Mouse (Mus musculus): ENCODE measurements around the gene Hist1h4f. TPM values are rescaled to one million over a fixed set of nuclear protein-coding genes. Genes with fewer than 3 reads are reported as not detected.
A peak's percentile ranks its signal among the peaks of the same experiment; 100 is the strongest.
"Not testable (repeated sequence)": the region's sequence is repeated elsewhere in the genome, so short reads cannot be mapped to it uniquely, and the experiment has no call there.

Gene Hist1h4f
- polyA plus RNA-seq, 1 experiment from 2014 or later, result 0.46 TPM

- no peak for TF ChIP-seq CTCF (IDR thresholded peaks at IDR 0.05; ENCODE audit: low read depth)
- H3K27ac ChIP-seq (ENCODE audit: low read depth, low read length), result peak overlapping the region; percentile 71
- ATAC-seq, result no peak
These were observed 41.2 kb upstream of the Hist1h4f start for GRCm38 (mm10) chr13:23592614-23593013.

GRCm38 (mm10) chr13:23591886-23592285 lies 40.4 kb upstream of the Hist1h4f start:
- not testable (repeated sequence) for H3K36me3 ChIP-seq (ENCODE audit: control insufficient read depth, insufficient read depth); H3K4me3 ChIP-seq (ENCODE audit: low read depth, low read length); H3K4me2 ChIP-seq (replicated peaks; ENCODE audit: low read depth); ATAC-seq; H3K27me3 ChIP-seq (replicated peaks; ENCODE audit: control insufficient read depth, insufficient read depth, low read length); H3K4me1 ChIP-seq (replicated peaks; ENCODE audit: control insufficient read depth, insufficient read depth, low read length); H3K27ac ChIP-seq (ENCODE audit: low read depth, low read length); H3K9me3 ChIP-seq (ENCODE audit: control insufficient read depth); H3K9ac ChIP-seq (ENCODE audit: low read depth, low read length)
- 81% methylated on average over 7 of the region's 7 CpGs for WGBS

More at GRCm38 (mm10) chr13:23592614-23593013, 41.2 kb upstream of the Hist1h4f start:
- Histone ChIP-seq H3K9me3 (ENCODE audit: control insufficient read depth) (no peaks in the 10 kb centered on the region), H3K36me3 (ENCODE audit: control insufficient read depth, insufficient read depth) (no peaks in the 10 kb centered on the region), H3K27me3 (replicated peaks; ENCODE audit: control insufficient read depth, insufficient read depth, low read length) (no peaks in the 10 kb centered on the region), H3K4me3 (ENCODE audit: low read depth, low read length) (no peak overlapping the region), H3K4me2 (replicated peaks; ENCODE audit: low read depth) (no peak overlapping the region), H3K9ac (ENCODE audit: low read depth, low read length) (no peak overlapping the region), H3K4me1 (replicated peaks; ENCODE audit: control insufficient read depth, insufficient read depth, low read length) (0 out of 2 replicates have a peak, but pooled peaks cover 10% of the 10 kb centered on the region)
- WGBS, result 78% methylated on average over 7 of the region's 7 CpGs

- no peak overlapping the region for H3K9ac ChIP-seq (ENCODE audit: low read depth, low read length)
- no peaks in the 10 kb centered on the region for H3K27me3 ChIP-seq (replicated peaks; ENCODE audit: control insufficient read depth, insufficient read depth, low read length)
- no peaks in the 10 kb centered on the region for H3K9me3 ChIP-seq (ENCODE audit: control insufficient read depth)
- ATAC-seq, result no peak
- H3K36me3 ChIP-seq (ENCODE audit: control insufficient read depth, insufficient read depth), result no peaks in the 10 kb centered on the region
- 94% methylated on average over 7 of the region's 7 CpGs for WGBS
- no peak overlapping the region for H3K27ac ChIP-seq (ENCODE audit: low read depth, low read length)
- TF ChIP-seq CTCF (IDR thresholded peaks at IDR 0.05; ENCODE audit: low read depth), result no peak
- H3K4me2 ChIP-seq (replicated peaks; ENCODE audit: low read depth), result no peak overlapping the region
- H3K4me3 ChIP-seq (ENCODE audit: low read depth, low read length), result no peak overlapping the region
- H3K4me1 ChIP-seq (replicated peaks; ENCODE audit: control insufficient read depth, insufficient read depth, low read length), result 0 out of 2 replicates have a peak, but pooled peaks cover 10% of the 10 kb centered on the region
These were observed 39.8 kb upstream of the Hist1h4f start for GRCm38 (mm10) chr13:23591206-23591605.

- H3K27ac ChIP-seq (ENCODE audit: low read depth, low read length), result peak overlapping the region; percentile 76
- H3K4me2 ChIP-seq (replicated peaks; ENCODE audit: low read depth), result peak overlapping the region; percentile 85
- peak overlapping the region; percentile 54 for H3K4me3 ChIP-seq (ENCODE audit: low read depth, low read length)
- 3% methylated on average over 1 of the region's 1 CpGs for WGBS
- H3K9me3 ChIP-seq (ENCODE audit: control insufficient read depth), result no peaks in the 10 kb centered on the region
- H3K9ac ChIP-seq (ENCODE audit: low read depth, low read length), result peak overlapping the region; percentile 38; the same call in 1 of the 2 replicates
- no peaks in the 10 kb centered on the region for H3K36me3 ChIP-seq (ENCODE audit: control insufficient read depth, insufficient read depth)
- H3K27me3 ChIP-seq (replicated peaks; ENCODE audit: control insufficient read depth, insufficient read depth, low read length), result no peaks in the 10 kb centered on the region
- ATAC-seq, result no peak
- no peak for TF ChIP-seq CTCF (IDR thresholded peaks at IDR 0.05; ENCODE audit: low read depth)
- H3K4me1 ChIP-seq (replicated peaks; ENCODE audit: control insufficient read depth, insufficient read depth, low read length), result no peaks in the 10 kb centered on the region
These were observed 35.4 kb upstream of the Hist1h4f start for GRCm38 (mm10) chr13:23586940-23587225.

GRCm38 (mm10) chr13:23586099-23586939 lies 34.9 kb upstream of the Hist1h4f start:
- H3K36me3 ChIP-seq (ENCODE audit: control insufficient read depth, insufficient read depth), result no peaks in the 10 kb centered on the region
- H3K4me1 ChIP-seq (replicated peaks; ENCODE audit: control insufficient read depth, insufficient read depth, low read length), result no peaks in the 10 kb centered on the region
- TF ChIP-seq CTCF (IDR thresholded peaks at IDR 0.05; ENCODE audit: low read depth), result no peak
- ATAC-seq, result no peak
- 1% methylated on average over 22 of the region's 22 CpGs for WGBS
- H3K27ac ChIP-seq (ENCODE audit: low read depth, low read length), result peak overlapping the region; percentile 76
- no peaks in the 10 kb centered on the region for H3K9me3 ChIP-seq (ENCODE audit: control insufficient read depth)
- H3K9ac ChIP-seq (ENCODE audit: low read depth, low read length), result peak overlapping the region; percentile 38; the same call in 1 of the 2 replicates
- H3K4me3 ChIP-seq (ENCODE audit: low read depth, low read length), result peak overlapping the region; percentile 54
- peak overlapping the region; percentile 85 for H3K4me2 ChIP-seq (replicated peaks; ENCODE audit: low read depth)
- H3K27me3 ChIP-seq (replicated peaks; ENCODE audit: control insufficient read depth, insufficient read depth, low read length), result no peaks in the 10 kb centered on the region

GRCm38 (mm10) chr13:23585442-23586098 lies 34.1 kb upstream of the Hist1h4f start:
- peak; percentile 82 for ATAC-seq
- 0% methylated on average over 24 of the region's 36 CpGs for WGBS

More at GRCm38 (mm10) chr13:23585442-23586098, 34.1 kb upstream of the Hist1h4f start:
- not testable (repeated sequence) for H3K36me3 ChIP-seq (ENCODE audit: control insufficient read depth, insufficient read depth); H3K9me3 ChIP-seq (ENCODE audit: control insufficient read depth); H3K27me3 ChIP-seq (replicated peaks; ENCODE audit: control insufficient read depth, insufficient read depth, low read length); H3K4me1 ChIP-seq (replicated peaks; ENCODE audit: control insufficient read depth, insufficient read depth, low read length)
- H3K27ac ChIP-seq (ENCODE audit: low read depth, low read length), result peak overlapping the region; percentile 95
- H3K4me2 ChIP-seq (replicated peaks; ENCODE audit: low read depth), result peak overlapping the region; percentile 85
- peak overlapping the region; percentile 61 for H3K9ac ChIP-seq (ENCODE audit: low read depth, low read length)
- peak overlapping the region; percentile 54 for H3K4me3 ChIP-seq (ENCODE audit: low read depth, low read length)
